Mouse (Mus musculus) lung, adult 18-20 months (tissue): ENCODE results near the gene Spin2f.
"Not testable (repeated sequence)": the region's sequence is repeated elsewhere in the genome, so short reads cannot be mapped to it uniquely, and the experiment has no call there.

Experiments
- DNase-seq, 2 experiments: peaks; one replicate each; pipeline ENCODE4 v3.0.0; 2022; ENCODE audit warnings: mixed read lengths in 2 of 2

Gene Spin2f

DNA sequence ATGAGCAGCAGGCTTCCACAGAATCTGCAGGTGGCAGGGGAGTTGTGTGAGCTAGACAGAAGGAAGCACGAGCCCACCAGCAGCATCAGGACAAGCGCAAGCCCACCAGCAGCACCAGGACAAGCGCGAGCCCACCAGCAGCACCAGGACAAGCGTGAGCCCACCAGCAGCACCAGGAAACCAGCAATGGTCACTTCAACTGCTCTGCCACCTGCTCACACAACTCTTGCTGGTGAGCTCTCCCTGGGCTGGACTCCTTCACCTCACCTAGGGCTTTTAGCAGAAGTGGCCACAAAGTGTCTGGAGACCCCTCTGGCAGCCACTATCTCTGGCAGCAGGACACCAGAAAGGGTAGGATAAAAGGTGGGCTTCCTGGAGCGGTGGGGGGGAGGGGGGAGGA is at the start of gene Spin2f:
TSS of gene Spin2f (plus strand) at position 301 of the 400 bp plus-strand sequence.
- DNase-seq: not testable (repeated sequence)

DNA sequence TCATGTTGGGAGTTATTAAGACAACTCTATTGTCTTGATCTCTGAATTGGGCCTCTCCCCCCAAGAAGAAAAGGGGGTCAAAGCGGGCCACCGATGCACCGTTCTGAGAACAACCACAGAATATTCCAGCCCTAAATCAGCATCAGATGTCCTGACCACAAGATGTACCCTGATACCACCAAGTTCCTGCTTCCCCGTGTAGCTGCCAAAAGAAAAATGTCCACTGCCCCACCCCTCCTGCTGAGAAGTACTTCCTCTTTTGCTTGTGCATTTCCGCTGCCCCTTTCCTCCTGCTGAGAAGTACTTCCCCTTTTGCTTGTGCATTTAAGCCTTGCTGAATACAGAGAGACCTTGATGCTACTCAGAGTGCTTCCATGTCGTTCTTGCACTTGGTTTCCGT is 41.6 kb upstream of the Spin2f start:
- not testable (repeated sequence) for DNase-seq

DNA sequence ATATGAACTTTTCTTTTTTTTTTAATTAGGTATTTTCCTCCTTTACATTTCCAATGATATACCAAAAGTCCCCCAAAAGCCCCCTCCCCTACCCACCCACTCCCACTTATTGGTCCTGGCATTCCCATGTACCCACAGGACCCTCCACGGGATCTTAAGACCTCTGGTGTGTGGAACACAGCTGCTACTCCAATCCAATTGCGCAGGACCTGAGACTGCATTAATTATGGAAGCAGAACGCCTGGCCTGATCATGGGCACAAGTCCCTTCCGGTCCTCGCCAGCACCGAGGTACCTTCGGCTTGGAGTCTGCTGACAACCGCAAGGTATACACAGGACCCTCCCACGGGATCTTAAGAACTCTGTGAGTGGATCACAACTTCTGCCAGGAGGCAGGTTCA is 30.2 kb upstream of the Spin2f start:
- DNase-seq: not testable (repeated sequence)

DNA sequence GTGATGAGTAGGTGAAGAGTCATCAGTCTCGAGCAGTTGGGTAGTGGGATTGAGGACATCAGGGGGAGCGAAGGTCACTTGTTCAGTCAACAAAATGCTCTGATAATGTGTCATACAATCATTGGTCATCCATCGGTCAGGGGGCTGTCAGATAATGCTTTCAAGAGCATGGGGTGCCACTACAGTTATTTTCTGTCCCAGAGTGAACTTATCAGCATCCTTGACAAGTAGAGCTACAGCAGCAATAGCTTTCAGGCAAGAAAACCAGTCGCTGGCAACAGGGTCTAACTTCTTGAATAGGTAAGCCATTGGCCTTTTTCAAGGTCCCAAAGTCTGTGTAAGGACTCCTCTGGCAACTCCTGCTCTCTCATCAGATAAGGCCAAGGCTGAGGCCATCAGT is 18.6 kb upstream of the Spin2f start:
- DNase-seq: not testable (repeated sequence)

DNA sequence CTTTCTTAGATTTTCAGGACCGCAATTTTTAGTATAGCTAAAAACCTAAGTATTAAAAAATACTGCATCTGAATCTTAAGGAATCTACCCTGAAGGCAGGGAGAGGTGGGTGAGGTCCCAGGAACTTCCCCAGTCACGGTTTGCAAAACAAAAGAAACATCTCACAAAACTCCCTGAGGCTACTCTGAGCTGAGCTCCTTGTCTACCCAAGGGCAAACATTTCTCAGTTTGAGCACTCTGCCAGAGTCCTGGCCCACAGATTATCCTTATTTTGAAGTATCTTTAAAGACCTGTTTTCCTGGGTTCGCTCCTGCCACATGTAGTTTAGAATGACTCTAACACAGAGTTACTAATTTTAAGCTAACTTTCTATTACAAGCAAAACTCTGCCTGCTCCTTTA is 11.9 kb upstream of the Spin2f start:
- DNase-seq: not testable (repeated sequence)
